Mouse (Mus musculus) brain, embryonic 18.5 days (tissue): ENCODE measurements around the gene Fopnl.

Source experiments
- DNase-seq: peaks from one replicate; pipeline ENCODE4 v3.0.0-alpha.2; 2012; ENCODE audit warnings: low read depth, low spot score

The Fopnl gene

GRCm38 (mm10) chr16:14307373-14307772 is 9.8 kb downstream of the Fopnl start:
- no peak for DNase-seq

GRCm38 (mm10) chr16:14306451-14306850 is 10.8 kb downstream of the Fopnl start:
- DNase-seq: no peak

- no peak for DNase-seq
These were observed 12.4 kb downstream of the Fopnl start for GRCm38 (mm10) chr16:14304791-14305190.

- no peak for DNase-seq
These were observed 13.5 kb downstream of the Fopnl start for GRCm38 (mm10) chr16:14303676-14304075.

- DNase-seq: no peak
These were observed 14.1 kb downstream of the Fopnl start for GRCm38 (mm10) chr16:14303148-14303547.

GRCm38 (mm10) chr16:14298461-14298860 is 18.7 kb downstream of the Fopnl start:
- no peak for DNase-seq

DNA sequence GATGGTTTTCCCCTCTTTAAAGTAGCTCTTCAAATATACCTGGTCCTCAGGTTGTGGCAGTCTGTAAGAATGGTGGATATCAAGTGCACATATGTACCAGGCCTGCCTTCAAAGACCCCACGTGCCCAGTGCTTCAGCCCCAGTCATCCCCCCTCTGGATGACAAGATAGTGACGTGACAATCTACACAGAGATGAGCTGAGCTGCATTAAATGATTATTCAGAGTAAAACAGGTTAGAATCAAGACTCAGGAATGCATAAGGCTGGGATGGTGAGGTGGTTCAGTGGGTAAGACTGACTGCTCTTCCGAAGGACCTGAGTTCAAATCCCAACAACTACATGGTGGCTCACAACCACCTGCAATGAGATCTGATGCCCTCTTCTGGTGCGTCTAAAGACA is 19.5 kb downstream of the Fopnl start:
- no peak for DNase-seq

- no peak for DNase-seq
These were observed 20.1 kb downstream of the Fopnl start for GRCm38 (mm10) chr16:14297137-14297536.

DNA sequence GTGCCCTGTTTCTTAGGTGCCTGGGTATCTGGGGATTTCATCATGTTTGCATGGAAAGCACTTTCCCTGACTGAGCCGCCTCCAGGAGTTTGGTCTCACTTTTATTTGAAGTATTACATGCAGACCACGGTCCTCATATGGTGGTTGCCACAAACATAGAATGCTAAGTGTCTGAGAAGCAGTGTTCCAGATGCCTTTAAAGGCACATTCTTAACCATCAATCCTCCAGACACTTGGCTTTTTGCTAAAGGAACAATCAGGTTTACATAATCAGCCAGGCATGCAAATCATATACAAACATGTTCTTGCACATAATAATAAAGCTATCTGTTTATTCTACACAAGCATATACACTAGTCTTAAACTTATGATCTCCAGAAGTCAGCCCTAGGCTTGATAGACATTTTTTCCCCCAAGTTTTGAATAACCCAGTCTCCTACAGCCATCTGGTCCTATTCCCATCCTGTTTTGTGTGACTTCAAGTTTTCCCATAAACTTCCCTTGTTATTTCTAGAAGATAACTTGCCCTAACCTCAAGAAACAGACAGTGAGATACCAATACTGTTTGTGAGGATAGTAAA is 20.6 kb downstream of the Fopnl start:
- DNase-seq: no peak

DNA sequence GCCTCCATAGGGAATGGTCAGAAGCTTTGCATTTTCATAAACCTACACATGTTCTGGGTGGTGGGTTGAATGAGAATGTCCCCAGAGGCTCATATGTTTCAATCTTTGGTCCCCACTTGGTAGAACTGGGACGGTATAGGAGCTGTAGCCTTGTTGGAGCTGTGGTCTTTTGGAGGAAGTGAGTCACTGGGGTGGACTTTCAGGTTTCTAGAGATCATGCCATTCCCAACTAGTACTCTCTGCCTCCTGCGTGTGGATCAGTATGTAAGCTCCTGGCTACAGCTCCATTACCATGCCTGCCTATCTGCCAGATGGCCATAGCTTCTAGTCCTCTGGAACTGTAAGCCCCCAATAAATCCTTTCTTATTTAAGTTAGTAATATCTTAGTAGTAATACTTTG is 21.9 kb downstream of the Fopnl start:
- no peak for DNase-seq

DNA sequence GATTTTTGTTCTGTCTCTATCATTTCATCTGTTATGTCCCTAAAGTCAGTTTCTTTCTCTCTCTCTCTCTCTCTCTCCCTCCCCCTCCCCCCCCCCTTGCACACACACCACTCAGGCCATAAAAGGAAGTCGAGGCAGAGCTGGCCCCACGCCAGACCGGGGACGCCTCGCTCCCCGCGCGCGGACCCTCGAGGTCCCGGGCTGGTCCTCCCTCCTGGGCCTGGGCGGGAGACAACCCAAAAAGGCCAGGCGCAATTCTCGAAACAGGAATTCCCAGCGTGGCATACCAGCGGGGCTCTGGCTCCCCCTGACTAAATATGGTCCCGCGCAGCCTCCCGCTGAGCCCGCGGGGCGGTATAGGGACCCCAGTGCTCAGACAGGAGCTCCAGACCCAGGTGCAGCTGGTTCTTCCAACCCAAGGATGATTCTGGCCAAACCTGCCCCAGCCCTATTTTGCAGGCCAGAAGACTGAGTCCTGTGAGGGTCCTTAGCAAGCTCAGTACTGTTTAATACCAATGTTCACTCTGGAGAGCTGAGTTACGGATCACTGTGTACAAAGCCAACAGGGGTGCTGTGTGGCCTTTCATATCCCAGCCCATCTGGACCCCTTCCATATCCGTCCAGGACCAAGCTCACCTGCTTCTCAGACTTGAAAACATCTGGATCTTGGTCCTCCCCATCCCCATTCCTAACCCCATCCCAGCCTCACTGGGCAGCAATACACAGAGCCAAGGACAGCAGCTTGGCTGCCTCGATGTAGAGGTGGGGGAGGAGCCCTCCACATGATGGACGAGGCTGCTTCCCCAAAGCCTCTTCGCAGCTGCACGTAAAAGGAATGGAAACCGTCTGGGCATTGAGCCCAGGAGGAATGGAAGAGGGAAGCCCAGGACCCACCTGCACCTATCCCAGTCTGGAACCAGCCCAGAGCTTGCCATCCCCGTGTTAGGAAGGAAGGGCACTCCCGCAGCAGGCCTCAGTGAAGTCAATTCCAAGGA is 24.7 kb downstream of the Fopnl start:
- no peak for DNase-seq

DNA sequence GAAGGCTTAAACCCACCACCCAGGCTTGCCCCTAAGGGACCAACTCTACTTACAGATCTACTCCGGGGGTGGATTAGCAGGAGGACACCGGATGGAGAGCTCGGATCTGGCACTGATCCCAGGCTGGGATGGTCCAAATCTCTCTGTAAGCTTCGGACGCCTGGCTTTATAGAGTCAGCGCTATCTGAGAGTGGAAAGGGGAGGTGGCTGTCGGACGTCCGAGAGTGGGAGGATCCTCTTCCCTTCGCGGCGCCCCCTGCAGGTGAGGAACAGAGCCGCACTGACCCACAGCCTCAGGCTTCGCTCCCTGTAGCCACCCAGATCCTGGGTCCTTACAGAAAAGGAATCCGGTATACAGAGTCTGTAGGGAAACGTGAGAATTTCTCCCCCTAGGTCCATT is 26.0 kb downstream of the Fopnl start, which contains the start of gene Myh11:
Gene Myh11, minus strand, starts transcription at position 150 of the 400 bp plus-strand sequence.
- no peak for DNase-seq

DNA sequence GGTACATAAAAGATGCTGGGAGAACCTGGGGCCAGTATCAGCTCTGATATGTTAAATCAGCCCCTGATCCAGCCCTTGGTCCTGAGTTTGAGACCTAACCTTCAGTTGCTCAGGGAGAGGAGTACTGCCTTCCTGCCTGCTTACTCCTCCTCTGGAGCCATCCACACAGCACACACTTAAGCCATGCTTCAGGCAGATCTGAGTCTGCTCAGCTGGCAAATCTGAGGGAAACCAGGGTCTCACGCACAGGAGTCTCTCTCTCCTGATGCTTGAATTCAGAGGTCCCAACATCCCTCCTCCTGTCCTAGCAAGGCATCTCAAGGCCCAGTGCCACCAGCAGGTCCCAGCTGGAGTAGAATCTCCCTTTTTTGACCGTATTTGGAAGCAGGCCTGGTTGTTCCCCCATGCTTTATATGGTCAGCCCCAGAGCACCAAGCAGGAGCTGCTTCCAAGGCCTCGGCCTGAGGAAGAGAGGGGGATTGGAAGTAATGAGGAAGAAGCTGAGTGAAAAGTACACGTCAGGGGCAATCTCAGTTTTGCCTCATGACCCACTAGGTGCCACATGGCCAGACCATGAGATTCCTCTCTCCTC is 44.7 kb downstream of the Fopnl start:
- DNase-seq: no peak

- no peak for DNase-seq
These were observed 51.8 kb downstream of the Fopnl start for GRCm38 (mm10) chr16:14265203-14265920.

DNA sequence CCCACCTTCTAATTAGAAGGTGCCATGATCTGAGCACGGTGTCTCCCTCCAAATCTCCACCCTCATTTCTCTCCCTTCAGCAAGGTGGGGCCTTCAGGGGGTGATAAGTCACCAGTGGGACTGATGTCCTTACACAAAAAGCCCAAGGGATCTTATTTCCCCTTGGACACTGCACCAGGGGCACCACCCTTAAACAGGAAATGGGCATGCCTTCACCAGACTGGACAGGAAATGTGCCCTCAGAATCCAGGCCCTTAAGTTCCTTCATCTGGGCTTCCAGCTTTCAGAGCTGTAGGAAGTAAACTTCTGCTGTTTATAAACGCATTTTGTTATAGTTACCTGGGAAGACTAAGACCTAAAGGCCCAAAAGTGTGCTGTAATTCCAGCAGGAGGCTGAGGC is 52.7 kb downstream of the Fopnl start:
- no peak for DNase-seq

DNA sequence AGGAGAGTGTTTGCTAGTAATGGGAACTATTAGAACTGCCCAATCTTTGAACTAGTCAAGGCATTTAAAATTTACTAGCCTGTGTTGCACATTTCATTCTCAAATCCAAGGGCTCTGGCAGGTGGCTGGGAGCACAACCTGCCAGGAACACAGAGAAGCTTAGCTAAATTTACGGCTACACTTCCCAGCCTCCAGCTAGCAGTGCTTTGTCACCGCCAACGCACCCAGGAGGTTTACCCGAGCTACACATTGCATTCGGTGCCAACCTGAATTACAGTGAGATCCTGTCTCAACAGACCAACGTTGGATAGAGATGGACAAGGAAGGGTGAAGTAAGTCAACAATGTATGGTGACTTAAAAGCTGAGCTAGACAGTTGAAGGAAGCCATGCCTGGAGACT is 54.0 kb downstream of the Fopnl start:
- DNase-seq: no peak

DNA sequence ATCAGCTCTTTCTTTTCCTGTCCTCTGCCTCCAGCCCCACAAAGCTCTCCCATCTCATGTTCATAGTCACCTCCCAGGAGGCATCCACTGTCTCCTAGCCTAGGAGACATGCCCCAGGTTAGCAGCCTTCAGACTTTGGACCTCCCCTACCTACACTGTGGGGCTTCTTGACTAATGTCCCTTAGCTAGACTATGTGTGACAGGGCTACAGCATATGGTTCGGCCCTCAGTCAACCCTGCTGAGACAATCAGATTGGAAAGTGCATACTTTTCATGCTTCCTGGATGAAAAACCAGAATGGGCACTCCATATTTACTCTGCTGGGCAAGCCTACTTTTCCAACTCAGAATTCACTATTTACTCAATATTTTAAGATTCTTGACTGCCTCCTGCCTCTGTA is 54.8 kb downstream of the Fopnl start:
- no peak for DNase-seq

DNA sequence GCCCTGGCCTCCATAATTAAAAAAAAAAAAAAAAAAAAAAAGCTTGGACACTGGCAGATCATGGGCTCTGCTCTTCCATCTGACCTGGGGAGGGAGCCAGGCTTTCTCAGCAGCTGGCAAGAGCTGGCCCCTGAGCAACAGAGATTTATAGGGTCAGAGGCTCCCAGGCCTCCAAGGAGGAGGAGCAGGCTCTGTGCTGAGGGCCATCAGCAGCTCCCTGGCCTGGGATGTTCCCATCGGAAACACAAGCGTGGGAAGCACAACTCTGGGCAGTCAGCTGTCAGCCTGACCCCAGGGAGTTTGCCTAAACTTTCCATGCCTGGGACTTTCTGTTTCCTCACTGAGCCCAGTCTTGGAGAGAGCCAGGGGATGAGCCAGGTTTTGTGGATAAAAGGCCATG is 58.3 kb downstream of the Fopnl start:
- DNase-seq: no peak

- DNase-seq: no peak
These were observed 63.6 kb downstream of the Fopnl start for GRCm38 (mm10) chr16:14253586-14253985.

- no peak for DNase-seq
These were observed 64.3 kb downstream of the Fopnl start for GRCm38 (mm10) chr16:14252877-14253276.

DNA sequence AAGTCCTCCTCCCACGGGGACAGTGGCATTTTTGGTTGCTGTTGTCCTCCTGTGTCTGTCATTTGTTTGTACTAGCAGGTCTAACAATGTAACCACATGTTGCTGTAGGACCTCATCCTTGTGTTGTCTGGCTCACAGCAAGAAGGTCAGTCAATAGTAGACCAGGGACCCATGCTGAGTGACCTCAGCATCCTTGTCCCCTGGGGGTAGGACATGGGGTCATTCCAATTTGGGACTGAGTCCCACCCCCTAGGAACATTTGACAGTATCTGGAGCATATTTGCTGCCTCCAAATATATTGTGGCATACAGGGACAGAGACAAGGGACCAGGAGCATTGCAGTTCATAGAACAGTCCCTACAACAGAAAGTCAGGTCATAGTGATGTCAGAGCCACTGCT is 67.3 kb downstream of the Fopnl start:
- no peak for DNase-seq
